Mouse (Mus musculus) bone marrow macrophage, adult 2 months (primary cell): ENCODE measurements around the gene Gm11627.

Source experiments
- CTCF ChIP-seq: IDR thresholded peaks from 2 replicates; pipeline ENCODE4 v1.5.1; 2012; ENCODE audit warnings: low read depth, mild to moderate bottlenecking, low read length, moderate library complexity
- POLR2A ChIP-seq: IDR thresholded peaks from 2 replicates; pipeline ENCODE4 v1.6.1; 2012; ENCODE audit warnings: mild to moderate bottlenecking, low read depth, low read length, borderline replicate concordance

- no peak for TF ChIP-seq POLR2A
- no peak for TF ChIP-seq CTCF
Measured at GRCm38 (mm10) chr11:102587554-102587953, 8.3 kb upstream of the Gm11627 start.
